Mouse (Mus musculus): ENCODE measurements around the gene Pik3r4.
A peak's percentile ranks its signal among the peaks of the same experiment; 100 is the strongest.
"Not testable (repeated sequence)": the region's sequence is repeated elsewhere in the genome, so short reads cannot be mapped to it uniquely, and the experiment has no call there.

Gene Pik3r4

GRCm38 (mm10) chr9:105642460-105643371, at the start of gene Pik3r4:
TSS of gene Pik3r4 (plus strand) at chr9:105642978.
- peak; percentile 68 to 79 for DNase-seq (ENCODE audit: low spot score in 2 of 2)

- no peak for DNase-seq (ENCODE audit: low spot score in 2 of 2)
Measured at GRCm38 (mm10) chr9:105598906-105599305, 43.9 kb upstream of the Pik3r4 start.

GRCm38 (mm10) chr9:105611980-105612771, 30.6 kb upstream of the Pik3r4 start:
- DNase-seq (ENCODE audit: low spot score in 2 of 2), result no peak

GRCm38 (mm10) chr9:105612919-105613318, 29.9 kb upstream of the Pik3r4 start:
- DNase-seq (ENCODE audit: low spot score in 2 of 2), result no peak

GRCm38 (mm10) chr9:105615952-105616351, 26.8 kb upstream of the Pik3r4 start:
- DNase-seq (ENCODE audit: low spot score in 2 of 2), result no peak

- DNase-seq (ENCODE audit: low spot score in 2 of 2), result not testable (repeated sequence)
Measured at GRCm38 (mm10) chr9:105617274-105617673, 25.5 kb upstream of the Pik3r4 start.

GRCm38 (mm10) chr9:105633961-105634360, 8.8 kb upstream of the Pik3r4 start:
- DNase-seq (ENCODE audit: low spot score in 2 of 2), result peak in 1 of 2 experiments; percentile 23

GRCm38 (mm10) chr9:105641377-105641776, 1.4 kb upstream of the Pik3r4 start:
- not testable (repeated sequence) for DNase-seq (ENCODE audit: low spot score in 2 of 2)

- DNase-seq (ENCODE audit: low spot score in 2 of 2), result no peak
Measured at GRCm38 (mm10) chr9:105656189-105656588, 13.4 kb downstream of the Pik3r4 start.

- no peak for DNase-seq (ENCODE audit: low spot score in 2 of 2)
Measured at GRCm38 (mm10) chr9:105658216-105658615, 15.4 kb downstream of the Pik3r4 start.

GRCm38 (mm10) chr9:105659877-105660276, 17.1 kb downstream of the Pik3r4 start:
- peak in 1 of 2 experiments; percentile 23 for DNase-seq (ENCODE audit: low spot score in 2 of 2)

- no peak for DNase-seq (ENCODE audit: low spot score in 2 of 2)
Measured at GRCm38 (mm10) chr9:105665269-105665668, 22.5 kb downstream of the Pik3r4 start.

- DNase-seq (ENCODE audit: low spot score in 2 of 2), result no peak
Measured at GRCm38 (mm10) chr9:105670916-105671315, 28.1 kb downstream of the Pik3r4 start.

- DNase-seq (ENCODE audit: low spot score in 2 of 2), result no peak
Measured at GRCm38 (mm10) chr9:105672032-105672431, 29.3 kb downstream of the Pik3r4 start.

GRCm38 (mm10) chr9:105675941-105676340, 33.2 kb downstream of the Pik3r4 start:
- DNase-seq (ENCODE audit: low spot score in 2 of 2), result no peak

- no peak for DNase-seq (ENCODE audit: low spot score in 2 of 2)
Measured at GRCm38 (mm10) chr9:105681386-105681785, 38.6 kb downstream of the Pik3r4 start.

GRCm38 (mm10) chr9:105684549-105685165, 41.9 kb downstream of the Pik3r4 start:
- no peak for DNase-seq (ENCODE audit: low spot score in 2 of 2)

GRCm38 (mm10) chr9:105689485-105689884, 46.7 kb downstream of the Pik3r4 start:
- DNase-seq (ENCODE audit: low spot score in 2 of 2), result no peak

GRCm38 (mm10) chr9:105692472-105692871, 49.7 kb downstream of the Pik3r4 start:
- no peak for DNase-seq (ENCODE audit: low spot score in 2 of 2)

- DNase-seq (ENCODE audit: low spot score in 2 of 2), result no peak
Measured at GRCm38 (mm10) chr9:105693056-105693455, 50.3 kb downstream of the Pik3r4 start.

GRCm38 (mm10) chr9:105693854-105694253, 51.1 kb downstream of the Pik3r4 start:
- DNase-seq (ENCODE audit: low spot score in 2 of 2), result peak; percentile 49 to 81
